Mouse (Mus musculus): ENCODE measurements around the gene Gm20388. TPM values are rescaled to one million over a fixed set of nuclear protein-coding genes. Genes with fewer than 3 reads are reported as not detected.

The Gm20388 gene
- polyA plus RNA-seq, 1 experiment from 2014 or later, result 3.6 TPM

- Histone ChIP-seq H3K4me1 (peaks cover 95% of the 10 kb centered on the region), H3K9me3 (no peaks in the 10 kb centered on the region), H3K4me3 (0 out of 2 replicates have a peak overlapping the region, but pooled peaks have one; percentile 5), H3K27me3 (replicated peaks; ENCODE audit: low read depth, poor library complexity, severe bottlenecking) (peaks cover 63% of the 10 kb centered on the region), H3K36me3 (replicated peaks) (no peaks in the 10 kb centered on the region), H3K27ac (replicated peaks) (peak overlapping the region; percentile 86)
- 79% methylated on average over 7 of the region's 7 CpGs for WGBS
- DNase-seq (ENCODE audit: low spot score), result no peak
Measured at GRCm38 (mm10) chr8:121296082-121296481, 1385.4 kb downstream of the Gm20388 start.

GRCm38 (mm10) chr8:121296597-121296996, 1386.0 kb downstream of the Gm20388 start:
- Histone ChIP-seq H3K4me3 (0 out of 2 replicates have a peak overlapping the region, but pooled peaks have one; percentile 5), H3K9me3 (no peaks in the 10 kb centered on the region), H3K27me3 (replicated peaks; ENCODE audit: low read depth, poor library complexity, severe bottlenecking) (peaks cover 62% of the 10 kb centered on the region), H3K4me1 (peaks cover 95% of the 10 kb centered on the region), H3K27ac (replicated peaks) (peak overlapping the region; percentile 86), H3K36me3 (replicated peaks) (no peaks in the 10 kb centered on the region)
- peak; percentile 59 for DNase-seq (ENCODE audit: low spot score)
- WGBS, result 43% methylated on average over 5 of the region's 5 CpGs

GRCm38 (mm10) chr8:121297299-121297698, 1386.7 kb downstream of the Gm20388 start:
- H3K27me3 ChIP-seq (replicated peaks; ENCODE audit: low read depth, poor library complexity, severe bottlenecking), result peaks cover 58% of the 10 kb centered on the region
- peaks cover 96% of the 10 kb centered on the region for H3K4me1 ChIP-seq
- peak overlapping the region; percentile 86 for H3K27ac ChIP-seq (replicated peaks)

GRCm38 (mm10) chr8:121300066-121300465, 1389.4 kb downstream of the Gm20388 start:
- H3K27me3 ChIP-seq (replicated peaks; ENCODE audit: low read depth, poor library complexity, severe bottlenecking), result peaks cover 66% of the 10 kb centered on the region
- no peaks in the 10 kb centered on the region for H3K9me3 ChIP-seq
- H3K4me1 ChIP-seq, result peaks cover 92% of the 10 kb centered on the region
- no peak for DNase-seq (ENCODE audit: low spot score)
- WGBS, result 48% methylated on average over 4 of the region's 4 CpGs
- H3K27ac ChIP-seq (replicated peaks), result peak overlapping the region; percentile 86
- H3K36me3 ChIP-seq (replicated peaks), result no peaks in the 10 kb centered on the region
- H3K4me3 ChIP-seq, result peak overlapping the region; percentile 49; the same call in 1 of the 2 replicates

More at GRCm38 (mm10) chr8:121297299-121297698, 1386.7 kb downstream of the Gm20388 start:
- Histone ChIP-seq H3K4me3 (no peak overlapping the region), H3K36me3 (replicated peaks) (no peaks in the 10 kb centered on the region), H3K9me3 (no peaks in the 10 kb centered on the region)
- WGBS, result 60% methylated on average over 9 of the region's 9 CpGs
- no peak for DNase-seq (ENCODE audit: low spot score)

GRCm38 (mm10) chr8:121300501-121301411, 1390.1 kb downstream of the Gm20388 start:
- peaks cover 90% of the 10 kb centered on the region for H3K4me1 ChIP-seq
- H3K27ac ChIP-seq (replicated peaks), result peak overlapping the region; percentile 86
- H3K27me3 ChIP-seq (replicated peaks; ENCODE audit: low read depth, poor library complexity, severe bottlenecking), result peaks cover 70% of the 10 kb centered on the region
- no peaks in the 10 kb centered on the region for H3K9me3 ChIP-seq
- no peaks in the 10 kb centered on the region for H3K36me3 ChIP-seq (replicated peaks)
- peak overlapping the region; percentile 49 for H3K4me3 ChIP-seq
- peak; percentile 90 for DNase-seq (ENCODE audit: low spot score)
- WGBS, result 14% methylated on average over 28 of the region's 28 CpGs

GRCm38 (mm10) chr8:121301431-121301830, 1390.8 kb downstream of the Gm20388 start:
- peak; percentile 85 for DNase-seq (ENCODE audit: low spot score)
- Histone ChIP-seq H3K27ac (replicated peaks) (peak overlapping the region; percentile 86), H3K4me3 (peak overlapping the region; percentile 49), H3K27me3 (replicated peaks; ENCODE audit: low read depth, poor library complexity, severe bottlenecking) (peaks cover 69% of the 10 kb centered on the region), H3K36me3 (replicated peaks) (no peaks in the 10 kb centered on the region), H3K9me3 (no peaks in the 10 kb centered on the region), H3K4me1 (peaks cover 90% of the 10 kb centered on the region)
- WGBS, result 4% methylated on average over 15 of the region's 15 CpGs

- WGBS, result 55% methylated on average over 10 of the region's 10 CpGs
- peak overlapping the region; percentile 49 for H3K4me3 ChIP-seq
- peaks cover 64% of the 10 kb centered on the region for H3K27me3 ChIP-seq (replicated peaks; ENCODE audit: low read depth, poor library complexity, severe bottlenecking)
- H3K4me1 ChIP-seq, result peaks cover 90% of the 10 kb centered on the region
- no peak for DNase-seq (ENCODE audit: low spot score)
- H3K27ac ChIP-seq (replicated peaks), result peak overlapping the region; percentile 86
- no peaks in the 10 kb centered on the region for H3K36me3 ChIP-seq (replicated peaks)
- no peaks in the 10 kb centered on the region for H3K9me3 ChIP-seq
Measured at GRCm38 (mm10) chr8:121301978-121302649, 1391.5 kb downstream of the Gm20388 start.

- WGBS, result 90% methylated on average over 7 of the region's 7 CpGs
- H3K27ac ChIP-seq (replicated peaks), result 0 out of 2 replicates have a peak overlapping the region, but pooled peaks have one; percentile 73
- peaks cover 83% of the 10 kb centered on the region for H3K27me3 ChIP-seq (replicated peaks; ENCODE audit: low read depth, poor library complexity, severe bottlenecking)
Measured at GRCm38 (mm10) chr8:121307723-121308122, 1397.1 kb downstream of the Gm20388 start.

GRCm38 (mm10) chr8:121310976-121311819, 1400.6 kb downstream of the Gm20388 start:
- H3K36me3 ChIP-seq (replicated peaks), result no peaks in the 10 kb centered on the region
- H3K4me1 ChIP-seq, result peaks cover 70% of the 10 kb centered on the region
- 33% methylated on average over 25 of the region's 25 CpGs for WGBS
- peak; percentile 59 for DNase-seq (ENCODE audit: low spot score)
- H3K9me3 ChIP-seq, result no peaks in the 10 kb centered on the region
- peak overlapping the region; percentile 29 for H3K4me3 ChIP-seq
- peaks cover 56% of the 10 kb centered on the region for H3K27me3 ChIP-seq (replicated peaks; ENCODE audit: low read depth, poor library complexity, severe bottlenecking)
- peak overlapping the region; percentile 65 for H3K27ac ChIP-seq (replicated peaks)

More at GRCm38 (mm10) chr8:121307723-121308122, 1397.1 kb downstream of the Gm20388 start:
- Histone ChIP-seq H3K36me3 (replicated peaks) (no peaks in the 10 kb centered on the region), H3K4me1 (peaks cover 73% of the 10 kb centered on the region), H3K9me3 (no peaks in the 10 kb centered on the region), H3K4me3 (no peak overlapping the region)
- no peak for DNase-seq (ENCODE audit: low spot score)

GRCm38 (mm10) chr8:121313458-121313857, 1402.8 kb downstream of the Gm20388 start:
- Histone ChIP-seq H3K27ac (replicated peaks) (0 out of 2 replicates have a peak overlapping the region, but pooled peaks have one; percentile 25), H3K9me3 (no peaks in the 10 kb centered on the region), H3K4me1 (peaks cover 65% of the 10 kb centered on the region), H3K36me3 (replicated peaks) (no peaks in the 10 kb centered on the region), H3K27me3 (replicated peaks; ENCODE audit: low read depth, poor library complexity, severe bottlenecking) (peaks cover 42% of the 10 kb centered on the region), H3K4me3 (no peak overlapping the region)
- 46% methylated on average over 6 of the region's 6 CpGs for WGBS
- no peak for DNase-seq (ENCODE audit: low spot score)

GRCm38 (mm10) chr8:121314036-121314435, 1403.4 kb downstream of the Gm20388 start:
- Histone ChIP-seq H3K27ac (replicated peaks) (no peak overlapping the region), H3K36me3 (replicated peaks) (no peaks in the 10 kb centered on the region), H3K4me1 (peaks cover 71% of the 10 kb centered on the region), H3K27me3 (replicated peaks; ENCODE audit: low read depth, poor library complexity, severe bottlenecking) (peaks cover 36% of the 10 kb centered on the region), H3K9me3 (no peaks in the 10 kb centered on the region), H3K4me3 (no peak overlapping the region)
- 75% methylated on average over 5 of the region's 5 CpGs for WGBS
- DNase-seq (ENCODE audit: low spot score), result no peak

- Histone ChIP-seq H3K27me3 (replicated peaks; ENCODE audit: low read depth, poor library complexity, severe bottlenecking) (peaks cover 21% of the 10 kb centered on the region), H3K27ac (replicated peaks) (peak overlapping the region; percentile 74), H3K4me3 (no peak overlapping the region), H3K9me3 (no peaks in the 10 kb centered on the region), H3K4me1 (peaks cover 72% of the 10 kb centered on the region), H3K36me3 (replicated peaks) (no peaks in the 10 kb centered on the region)
- 47% methylated on average over 3 of the region's 3 CpGs for WGBS
- no peak for DNase-seq (ENCODE audit: low spot score)
Measured at GRCm38 (mm10) chr8:121315569-121315968, 1404.9 kb downstream of the Gm20388 start.

Data from embryonic facial prominence, embryonic 10.5 days (tissue).